Mouse (Mus musculus): ENCODE data around the gene Spag6.

GRCm38 (mm10) chr2:18778220-18778619 is 84.4 kb downstream of the Spag6 start:
- TF ChIP-seq GATA1 (IDR thresholded peaks at IDR 0.05; ENCODE audit: borderline replicate concordance, low read length) (no peak), FLI1 (IDR thresholded peaks at IDR 0.05; ENCODE audit: low read length) (no peak)

Data from megakaryocyte, embryonic 14.5 days (primary cell).